Mouse (Mus musculus) limb, embryonic 14.5 days (tissue): Measurements from ENCODE around the gene Plekhj1. TPM values are rescaled to one million over a fixed set of nuclear protein-coding genes. Genes with fewer than 3 reads are reported as not detected.
"Not testable (repeated sequence)": the region's sequence is repeated elsewhere in the genome, so short reads cannot be mapped to it uniquely, and the experiment has no call there.

Source experiments
- ATAC-seq: fragments of 200-750 bp; cut with Nextera tagmentation; 2 replicates; pipeline ENCODE4 v1.8.0; 2017; ENCODE audit warnings: low read depth, moderate number of reproducible peaks, moderate TSS enrichment; ENCODE audit not compliant: low FRiP score
- DNase-seq: peaks from one replicate; pipeline ENCODE4 v3.0.0-alpha.2; 2015; ENCODE audit warnings: low spot score
- H3K27ac ChIP-seq: fragments of 300-500 bp; sonication (generic); replicated peaks from 2 replicates; pipeline ENCODE4 v1.5.1; 2014; ENCODE audit warnings: low read depth, mild to moderate bottlenecking, low read length, moderate library complexity, mixed read lengths
- H3K27me3 ChIP-seq: fragments of 300-500 bp; sonication (generic); 2 replicates; pipeline ENCODE4 v1.6.1; 2014; ENCODE audit warnings: low read length, mixed read lengths; ENCODE audit not compliant: control insufficient read depth, insufficient read depth
- H3K36me3 ChIP-seq: fragments of 300-500 bp; sonication (generic); 2 replicates; pipeline ENCODE4 v1.6.1; 2014; ENCODE audit warnings: mild to moderate bottlenecking, low read length, moderate library complexity, mixed read lengths; ENCODE audit not compliant: control insufficient read depth, insufficient read depth
- H3K4me1 ChIP-seq: fragments of 300-500 bp; sonication (generic); 2 replicates; pipeline ENCODE4 v1.6.1; 2014; ENCODE audit warnings: antibody characterized with exemption, low read length, mixed read lengths; ENCODE audit not compliant: control insufficient read depth, insufficient read depth
- H3K4me2 ChIP-seq: fragments of 300-500 bp; sonication (generic); replicated peaks from 2 replicates; pipeline ENCODE4 v1.6.1; 2014; ENCODE audit warnings: low read depth, mild to moderate bottlenecking, low read length, moderate library complexity; ENCODE audit not compliant: severe bottlenecking
- H3K4me3 ChIP-seq: fragments of 300-500 bp; sonication (generic); replicated peaks from 2 replicates; pipeline ENCODE4 v1.5.1; 2014; ENCODE audit warnings: low read length
- H3K9ac ChIP-seq: fragments of 300-500 bp; sonication (generic); 2 replicates; pipeline ENCODE4 v1.6.1; 2014; ENCODE audit warnings: mild to moderate bottlenecking, low read depth, low read length, moderate library complexity; ENCODE audit not compliant: severe bottlenecking
- H3K9me3 ChIP-seq: fragments of 300-500 bp; sonication (generic); 2 replicates; pipeline ENCODE4 v1.6.1; 2016; ENCODE audit warnings: low read length; ENCODE audit not compliant: control insufficient read depth
- POLR2A ChIP-seq: fragments of 200-500 bp; IDR thresholded peaks from 2 replicates; pipeline ENCODE4 v1.8.0; 2012; ENCODE audit warnings: inconsistent platforms, mild to moderate bottlenecking, moderate library complexity, borderline replicate concordance; ENCODE audit not compliant: insufficient read depth, insufficient read length; ENCODE audit errors: extremely low read depth
- WGBS: fragments of 180-500 bp; shearing (Covaris S2); extraction: QIAGEN DNeasy Blood & Tissue Kit; methylation state at CpG from one replicate; pipeline ENCODE4 v1.1.7; 2014; 5-methylcytosine and 5-hydroxymethylcytosine counted together
- polyA plus RNA-seq, 2 experiments: library from polyadenylated mRNA; depleted of rRNA in 1 of 2; stranded (reverse) in 1 of 2; unstranded in 1 of 2; fragments of >200 nt; fragmentation: Nextera tagmentation in 1 of 2; extraction: Ambion mirVana in 1 of 2; gene quantifications; 2 replicates each; pipeline versions ENCODE4 v1.2.1 to v1.2.3; 2012 to 2014

The Plekhj1 gene
- polyA plus RNA-seq, 2 experiments, result 109 to 119 TPM

GRCm38 (mm10) chr10:80817164-80817563 is 18.7 kb upstream of the Plekhj1 start:
- ATAC-seq, result no peak
- WGBS, result 66% methylated on average over 2 of the region's 2 CpGs

GRCm38 (mm10) chr10:80816303-80816702 is 17.9 kb upstream of the Plekhj1 start:
- H3K4me2 ChIP-seq, H3K36me3 ChIP-seq, H3K9ac ChIP-seq, H3K27me3 ChIP-seq, H3K4me3 ChIP-seq, H3K9me3 ChIP-seq, ATAC-seq, DNase-seq, H3K4me1 ChIP-seq, H3K27ac ChIP-seq: not testable (repeated sequence)
- WGBS, result 79% methylated on average over 3 of the region's 3 CpGs

More at GRCm38 (mm10) chr10:80817164-80817563, 18.7 kb upstream of the Plekhj1 start:
- no peaks in the 10 kb centered on the region for H3K9me3 ChIP-seq
- H3K4me2 ChIP-seq, result no peak overlapping the region
- TF ChIP-seq POLR2A, result no peak
- H3K36me3 ChIP-seq, result no peaks in the 10 kb centered on the region
- no peak overlapping the region for H3K9ac ChIP-seq
- no peaks in the 10 kb centered on the region for H3K4me1 ChIP-seq
- no peak for DNase-seq
- no peak overlapping the region for H3K4me3 ChIP-seq
- H3K27me3 ChIP-seq, result no peaks in the 10 kb centered on the region
- no peak overlapping the region for H3K27ac ChIP-seq

- no peak overlapping the region for H3K9ac ChIP-seq
Observed at GRCm38 (mm10) chr10:80814800-80815199, 16.4 kb upstream of the Plekhj1 start.

GRCm38 (mm10) chr10:80813366-80813765 is 14.9 kb upstream of the Plekhj1 start, which contains the start of gene Jsrp1:
Jsrp1 (minus strand) TSS chr10:80813498.
- Histone ChIP-seq H3K9me3 (no peaks in the 10 kb centered on the region), H3K9ac (no peak within 1 kb of the TSS), H3K4me2 (no peak within 1 kb of the TSS), H3K27ac (no peak within 1 kb of the TSS), H3K4me1 (peaks cover 15% of the 10 kb centered on the region), H3K4me3 (no peak within 1 kb of the TSS), H3K36me3 (no peaks in the 10 kb centered on the region), H3K27me3 (peaks cover 22% of the 10 kb centered on the region)
- DNase-seq (no peak), ATAC-seq (peak; percentile 32; the same call in 1 of the 2 replicates)
- WGBS, result 61% methylated on average over 4 of the region's 4 CpGs
- TF ChIP-seq POLR2A, result no peak

More at GRCm38 (mm10) chr10:80814800-80815199, 16.4 kb upstream of the Plekhj1 start:
- ATAC-seq, result no peak
- 71% methylated on average over 7 of the region's 7 CpGs for WGBS
- Histone ChIP-seq H3K4me3 (no peak overlapping the region), H3K4me2 (no peak overlapping the region), H3K27me3 (peaks cover 9% of the 10 kb centered on the region; the same call in 1 of the 2 replicates), H3K4me1 (peaks cover 6% of the 10 kb centered on the region), H3K36me3 (no peaks in the 10 kb centered on the region), H3K9me3 (no peaks in the 10 kb centered on the region), H3K27ac (no peak overlapping the region)
- DNase-seq, result no peak
- TF ChIP-seq POLR2A, result no peak

- 42% methylated on average over 5 of the region's 5 CpGs for WGBS
- no peak overlapping the region for H3K4me2 ChIP-seq
- H3K27ac ChIP-seq, result no peak overlapping the region
- H3K9ac ChIP-seq, result no peak overlapping the region
- peaks cover 22% of the 10 kb centered on the region for H3K4me1 ChIP-seq
- H3K4me3 ChIP-seq, result no peak overlapping the region
- H3K9me3 ChIP-seq, result no peaks in the 10 kb centered on the region
- TF ChIP-seq POLR2A, result no peak
- ATAC-seq, result no peak
- DNase-seq, result no peak
- no peaks in the 10 kb centered on the region for H3K36me3 ChIP-seq
- H3K27me3 ChIP-seq, result peaks cover 29% of the 10 kb centered on the region
Observed at GRCm38 (mm10) chr10:80812391-80813041, 14.1 kb upstream of the Plekhj1 start.

GRCm38 (mm10) chr10:80810084-80810483 is 11.7 kb upstream of the Plekhj1 start:
- Histone ChIP-seq H3K4me1 (peaks cover 34% of the 10 kb centered on the region), H3K4me2 (peak overlapping the region; percentile 16), H3K9ac (no peak overlapping the region), H3K4me3 (no peak overlapping the region; the same call in 1 of the 2 replicates), H3K36me3 (peaks cover 2% of the 10 kb centered on the region), H3K27me3 (peaks cover 29% of the 10 kb centered on the region), H3K9me3 (no peaks in the 10 kb centered on the region), H3K27ac (no peak overlapping the region)
- ATAC-seq (no peak), DNase-seq (no peak)
- WGBS, result 3% methylated on average over 20 of the region's 20 CpGs
- TF ChIP-seq POLR2A, result no peak
